Mouse (Mus musculus) inflammation-experienced regulatory T-cells (primary cell): ENCODE data around the gene Btbd35f14. TPM values are rescaled to one million over a fixed set of nuclear protein-coding genes. Genes with fewer than 3 reads are reported as not detected.

Experiments
- polyA plus RNA-seq, 2 experiments: library from polyadenylated mRNA; unstranded; fragments of 100-300 nt; shearing (Covaris generic); gene quantifications; one replicate each; pipeline ENCODE4 v1.2.1; 2017

The Btbd35f14 gene
- polyA plus RNA-seq: not detected

DNA sequence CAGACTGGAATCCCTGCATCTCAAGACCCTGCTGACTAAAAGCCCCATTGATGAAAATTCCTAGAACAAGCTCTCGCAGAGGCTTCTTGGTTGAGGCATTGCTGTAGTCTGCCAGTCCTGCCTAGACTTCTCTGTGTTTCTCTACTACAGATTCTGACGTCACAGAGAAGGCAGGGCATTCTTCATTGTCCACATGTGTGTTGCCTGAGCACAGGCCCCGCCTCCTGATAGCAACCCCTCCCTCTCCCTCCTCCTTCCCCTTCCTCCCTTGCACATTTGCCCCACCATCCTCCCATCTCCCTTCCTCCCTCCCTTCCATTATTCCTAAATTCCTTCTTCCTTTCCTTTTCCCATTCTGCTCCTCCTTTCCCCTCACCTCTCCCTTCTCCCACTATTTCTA lies at the start of gene Btbd35f14:
TSS of gene Btbd35f14 (minus strand) at position 101 of the 400 bp plus-strand sequence.

DNA sequence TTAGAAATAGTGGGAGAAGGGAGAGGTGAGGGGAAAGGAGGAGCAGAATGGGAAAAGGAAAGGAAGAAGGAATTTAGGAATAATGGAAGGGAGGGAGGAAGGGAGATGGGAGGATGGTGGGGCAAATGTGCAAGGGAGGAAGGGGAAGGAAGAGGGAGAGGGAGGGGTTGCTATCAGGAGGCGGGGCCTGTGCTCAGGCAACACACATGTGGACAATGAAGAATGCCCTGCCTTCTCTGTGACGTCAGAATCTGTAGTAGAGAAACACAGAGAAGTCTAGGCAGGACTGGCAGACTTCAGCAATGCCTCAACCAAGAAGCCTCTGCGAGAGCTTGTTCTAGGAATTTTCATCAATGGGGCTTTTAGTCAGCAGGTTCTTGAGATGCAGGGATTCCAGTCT lies 45.3 kb downstream of the Btbd35f14 start, which contains the start of gene Btbd35f13:
TSS of gene Btbd35f13 (plus strand) at position 301 of the 400 bp plus-strand sequence.

Other genes starting within 250 kb of the Btbd35f14 start
- not detected for gene Btbd35f15, start 125.0 kb downstream of the Btbd35f14 start, polyA plus RNA-seq
- not detected for gene Btbd35f13, start 45.2 kb downstream of the Btbd35f14 start, polyA plus RNA-seq